Mouse (Mus musculus) heart, embryonic 12.5 days (tissue): ENCODE measurements around the gene Irf2. TPM values are rescaled to one million over a fixed set of nuclear protein-coding genes. Genes with fewer than 3 reads are reported as not detected.

ENCODE experiments used
- ATAC-seq: fragments of 200-750 bp; cut with Nextera tagmentation; 2 replicates; pipeline ENCODE4 v1.8.0; 2017; ENCODE audit warnings: moderate TSS enrichment, moderate library complexity; ENCODE audit not compliant: insufficient number of reproducible peaks, low FRiP score
- H3K27ac ChIP-seq: fragments of 300-500 bp; sonication (generic); 2 replicates; pipeline ENCODE4 v1.5.1; 2016; ENCODE audit warnings: mild to moderate bottlenecking, moderate library complexity; ENCODE audit not compliant: poor library complexity, severe bottlenecking
- H3K27me3 ChIP-seq: fragments of 300-500 bp; sonication (generic); replicated peaks from 2 replicates; pipeline ENCODE4 v1.6.1; 2016; ENCODE audit warnings: mild to moderate bottlenecking, moderate library complexity
- H3K36me3 ChIP-seq: fragments of 300-500 bp; sonication (generic); 2 replicates; pipeline ENCODE4 v1.6.1; 2016; ENCODE audit warnings: mild to moderate bottlenecking, moderate library complexity
- H3K4me1 ChIP-seq: fragments of 300-500 bp; sonication (generic); replicated peaks from 2 replicates; pipeline ENCODE4 v1.6.1; 2016; ENCODE audit warnings: mild to moderate bottlenecking
- H3K4me2 ChIP-seq: fragments of 300-500 bp; sonication (generic); 2 replicates; pipeline ENCODE4 v1.6.1; 2016; ENCODE audit warnings: mild to moderate bottlenecking, moderate library complexity
- H3K4me3 ChIP-seq: fragments of 300-500 bp; sonication (generic); 2 replicates; pipeline ENCODE4 v1.5.1; 2016; ENCODE audit warnings: mild to moderate bottlenecking
- H3K9ac ChIP-seq: fragments of 300-500 bp; sonication (generic); 2 replicates; pipeline ENCODE4 v1.6.1; 2016; ENCODE audit warnings: mild to moderate bottlenecking, moderate library complexity
- H3K9me3 ChIP-seq: fragments of 300-500 bp; sonication (generic); replicated peaks from 2 replicates; pipeline ENCODE4 v1.6.1; 2016; ENCODE audit warnings: mild to moderate bottlenecking, moderate library complexity
- WGBS: fragments of 180-500 bp; shearing (Covaris S2); methylation state at CpG from one replicate; pipeline ENCODE4 v1.1.7; 2016; 5-methylcytosine and 5-hydroxymethylcytosine counted together
- polyA plus RNA-seq: library from polyadenylated mRNA; unstranded; fragments of >200 nt; fragmentation: Nextera tagmentation; extraction: Ambion mirVana; gene quantifications from 2 replicates; pipeline ENCODE4 v1.2.1, GENCODE M21; 2016

Irf2 gene
- polyA plus RNA-seq, 1 experiment from 2014 or later, result 12.5 TPM

GRCm38 (mm10) chr8:46757613-46758012 lies 18.1 kb downstream of the Irf2 start:
- no peaks in the 10 kb centered on the region; the same call in 1 of the 2 replicates for H3K9me3 ChIP-seq
- peaks cover under 1% of the 10 kb centered on the region for H3K4me1 ChIP-seq
- H3K4me3 ChIP-seq, result no peak overlapping the region
- no peak for ATAC-seq
- H3K9ac ChIP-seq, result no peak overlapping the region
- H3K4me2 ChIP-seq, result no peak overlapping the region
- H3K27me3 ChIP-seq, result no peaks in the 10 kb centered on the region
- peaks cover 11% of the 10 kb centered on the region for H3K36me3 ChIP-seq
- 88% methylated on average over 9 of the region's 9 CpGs for WGBS
- H3K27ac ChIP-seq, result no peak overlapping the region

- WGBS, result 86% methylated on average over 7 of the region's 7 CpGs
- Histone ChIP-seq H3K9me3 (no peaks in the 10 kb centered on the region; the same call in 1 of the 2 replicates), H3K27ac (no peak overlapping the region), H3K4me1 (no peaks in the 10 kb centered on the region; the same call in 1 of the 2 replicates), H3K4me2 (no peak overlapping the region), H3K36me3 (peaks cover 11% of the 10 kb centered on the region), H3K4me3 (no peak overlapping the region), H3K27me3 (no peaks in the 10 kb centered on the region), H3K9ac (no peak overlapping the region)
- no peak for ATAC-seq
These were observed 18.6 kb downstream of the Irf2 start for GRCm38 (mm10) chr8:46758131-46758530.

GRCm38 (mm10) chr8:46758676-46759075 lies 19.1 kb downstream of the Irf2 start:
- Histone ChIP-seq H3K4me3 (no peak overlapping the region), H3K9me3 (no peaks in the 10 kb centered on the region; the same call in 1 of the 2 replicates), H3K27me3 (no peaks in the 10 kb centered on the region), H3K9ac (no peak overlapping the region), H3K4me2 (no peak overlapping the region), H3K36me3 (peaks cover 11% of the 10 kb centered on the region), H3K27ac (no peak overlapping the region), H3K4me1 (no peaks in the 10 kb centered on the region)
- ATAC-seq, result no peak
- 83% methylated on average over 2 of the region's 2 CpGs for WGBS

- H3K4me2 ChIP-seq, result no peak overlapping the region
- no peak overlapping the region for H3K4me3 ChIP-seq
- no peak overlapping the region for H3K27ac ChIP-seq
- H3K4me1 ChIP-seq, result no peaks in the 10 kb centered on the region
- H3K27me3 ChIP-seq, result no peaks in the 10 kb centered on the region
- peaks cover 11% of the 10 kb centered on the region for H3K36me3 ChIP-seq
- 91% methylated on average over 7 of the region's 7 CpGs for WGBS
- H3K9me3 ChIP-seq, result no peaks in the 10 kb centered on the region; the same call in 1 of the 2 replicates
- no peak for ATAC-seq
- no peak overlapping the region for H3K9ac ChIP-seq
These were observed 20.0 kb downstream of the Irf2 start for GRCm38 (mm10) chr8:46759562-46759961.

- H3K36me3 ChIP-seq, result peaks cover 11% of the 10 kb centered on the region
- no peaks in the 10 kb centered on the region; the same call in 1 of the 2 replicates for H3K9me3 ChIP-seq
- H3K27me3 ChIP-seq, result no peaks in the 10 kb centered on the region
- H3K27ac ChIP-seq, result no peak overlapping the region
- no peak overlapping the region for H3K4me3 ChIP-seq
- no peak overlapping the region for H3K9ac ChIP-seq
- 87% methylated on average over 7 of the region's 7 CpGs for WGBS
- no peak overlapping the region for H3K4me2 ChIP-seq
- no peak for ATAC-seq
- no peaks in the 10 kb centered on the region for H3K4me1 ChIP-seq
These were observed 21.2 kb downstream of the Irf2 start for GRCm38 (mm10) chr8:46760701-46761100.

- H3K4me2 ChIP-seq, result no peak overlapping the region
- no peak overlapping the region for H3K9ac ChIP-seq
- H3K9me3 ChIP-seq, result no peaks in the 10 kb centered on the region; the same call in 1 of the 2 replicates
- peaks cover 3% of the 10 kb centered on the region for H3K4me1 ChIP-seq
- H3K27me3 ChIP-seq, result no peaks in the 10 kb centered on the region
- H3K36me3 ChIP-seq, result peaks cover 11% of the 10 kb centered on the region
- 77% methylated on average over 6 of the region's 6 CpGs for WGBS
- no peak overlapping the region for H3K4me3 ChIP-seq
- H3K27ac ChIP-seq, result no peak overlapping the region
- ATAC-seq, result no peak
These were observed 21.9 kb downstream of the Irf2 start for GRCm38 (mm10) chr8:46761454-46761853.

- Histone ChIP-seq H3K4me1 (peaks cover 18% of the 10 kb centered on the region), H3K4me3 (no peak overlapping the region), H3K27me3 (no peaks in the 10 kb centered on the region), H3K27ac (no peak overlapping the region), H3K9ac (no peak overlapping the region), H3K36me3 (peaks cover 4% of the 10 kb centered on the region; the same call in 1 of the 2 replicates), H3K9me3 (0 out of 2 replicates have a peak, but pooled peaks cover 2% of the 10 kb centered on the region), H3K4me2 (no peak overlapping the region)
- 64% methylated on average over 11 of the region's 11 CpGs for WGBS
- no peak for ATAC-seq
These were observed 30.1 kb downstream of the Irf2 start for GRCm38 (mm10) chr8:46769408-46770180.

GRCm38 (mm10) chr8:46770905-46771516 lies 31.5 kb downstream of the Irf2 start:
- whole genome bisulfite sequencing, result 90% methylated on average over 7 of the region's 7 CpGs
- H3K27me3 ChIP-seq, result no peaks in the 10 kb centered on the region
- no peak overlapping the region for H3K9ac ChIP-seq
- no peak for ATAC-seq
- H3K4me2 ChIP-seq, result no peak overlapping the region
- H3K27ac ChIP-seq, result no peak overlapping the region
- peaks cover 16% of the 10 kb centered on the region for H3K4me1 ChIP-seq
- peaks cover 10% of the 10 kb centered on the region; the same call in 1 of the 2 replicates for H3K36me3 ChIP-seq
- H3K9me3 ChIP-seq, result 0 out of 2 replicates have a peak, but pooled peaks cover 3% of the 10 kb centered on the region
- no peak overlapping the region for H3K4me3 ChIP-seq

- H3K4me3 ChIP-seq, result no peak overlapping the region
- WGBS, result 83% methylated on average over 6 of the region's 6 CpGs
- no peak overlapping the region for H3K4me2 ChIP-seq
- peaks cover 15% of the 10 kb centered on the region for H3K4me1 ChIP-seq
- no peak overlapping the region for H3K27ac ChIP-seq
- H3K9me3 ChIP-seq, result 0 out of 2 replicates have a peak, but pooled peaks cover 3% of the 10 kb centered on the region
- H3K9ac ChIP-seq, result no peak overlapping the region
- no peak for ATAC-seq
- H3K36me3 ChIP-seq, result peaks cover 14% of the 10 kb centered on the region; the same call in 1 of the 2 replicates
- H3K27me3 ChIP-seq, result no peaks in the 10 kb centered on the region
These were observed 33.3 kb downstream of the Irf2 start for GRCm38 (mm10) chr8:46772801-46773200.

GRCm38 (mm10) chr8:46777760-46778460 lies 38.4 kb downstream of the Irf2 start:
- Histone ChIP-seq H3K4me3 (no peak overlapping the region), H3K36me3 (peaks cover 28% of the 10 kb centered on the region; the same call in 1 of the 2 replicates), H3K27ac (no peak overlapping the region), H3K27me3 (no peaks in the 10 kb centered on the region), H3K9ac (no peak overlapping the region), H3K4me2 (no peak overlapping the region), H3K9me3 (0 out of 2 replicates have a peak, but pooled peaks cover 3% of the 10 kb centered on the region), H3K4me1 (0 out of 2 replicates have a peak, but pooled peaks cover 3% of the 10 kb centered on the region)
- ATAC-seq, result no peak
- 86% methylated on average over 10 of the region's 10 CpGs for WGBS
